Mouse (Mus musculus) neural tube, embryonic 14.5 days (tissue): ENCODE data around the gene Antxr1. TPM values are rescaled to one million over a fixed set of nuclear protein-coding genes. Genes with fewer than 3 reads are reported as not detected.

Experiments used
- ATAC-seq: fragments of 200-750 bp; cut with Nextera tagmentation; 2 replicates; pipeline ENCODE4 v1.8.0; 2017; ENCODE audit warnings: low read depth, mild to moderate bottlenecking, moderate TSS enrichment, moderate library complexity
- H3K27ac ChIP-seq: fragments of 300-500 bp; sonication (generic); 2 replicates; pipeline ENCODE4 v1.5.1; 2014; ENCODE audit warnings: low read depth, mild to moderate bottlenecking, control low read depth, low read length, moderate library complexity, mixed read lengths
- H3K27me3 ChIP-seq: fragments of 300-500 bp; sonication (generic); 2 replicates; pipeline ENCODE4 v1.6.1; 2014; ENCODE audit warnings: low read length; ENCODE audit not compliant: control insufficient read depth, insufficient read depth
- H3K36me3 ChIP-seq: fragments of 300-500 bp; sonication (generic); 2 replicates; pipeline ENCODE4 v1.6.1; 2014; ENCODE audit warnings: low read length, mixed read lengths; ENCODE audit not compliant: control insufficient read depth, insufficient read depth
- H3K4me1 ChIP-seq: fragments of 300-500 bp; sonication (generic); 2 replicates; pipeline ENCODE4 v1.6.1; 2014; ENCODE audit warnings: low read length; ENCODE audit not compliant: control insufficient read depth, insufficient read depth
- H3K4me2 ChIP-seq: fragments of 300-500 bp; sonication (generic); 2 replicates; pipeline ENCODE4 v1.6.1; 2014; ENCODE audit warnings: mild to moderate bottlenecking, low read depth, low read length, control low read depth
- H3K4me3 ChIP-seq: fragments of 300-500 bp; sonication (generic); 2 replicates; pipeline ENCODE4 v1.5.1; 2014; ENCODE audit warnings: low read depth, low read length, control low read depth, mixed read lengths
- H3K9ac ChIP-seq: fragments of 300-500 bp; sonication (generic); replicated peaks from 2 replicates; pipeline ENCODE4 v1.6.1; 2014; ENCODE audit warnings: low read depth, mild to moderate bottlenecking, control low read depth, low read length, mixed read lengths
- H3K9me3 ChIP-seq: fragments of 300-500 bp; sonication (generic); 2 replicates; pipeline ENCODE4 v1.6.1; 2016; ENCODE audit warnings: low read length; ENCODE audit not compliant: control insufficient read depth
- WGBS: fragments of 180-500 bp; shearing (Covaris S2); extraction: QIAGEN DNeasy Blood & Tissue Kit; methylation state at CpG from one replicate; pipeline ENCODE4 v1.1.7; 2014; 5-methylcytosine and 5-hydroxymethylcytosine counted together
- polyA plus RNA-seq: library from polyadenylated mRNA; unstranded; fragments of >200 nt; fragmentation: Nextera tagmentation; extraction: Ambion mirVana; gene quantifications from 2 replicates; pipeline ENCODE4 v1.2.1, GENCODE M21; 2014

The Antxr1 gene
- 6.3 and 6.5 TPM in 2 replicates for polyA plus RNA-seq

GRCm38 (mm10) chr6:87335091-87335934, at the start of gene Antxr1:
Gene Antxr1 (minus strand): TSS chr6:87335821.
- Histone ChIP-seq H3K27ac (peak within 1 kb of the TSS; percentile 60; the same call in 1 of the 2 replicates), H3K9ac (peak within 1 kb of the TSS; percentile 68), H3K4me1 (peaks cover 4% of the 10 kb centered on the region; the same call in 1 of the 2 replicates), H3K9me3 (no peaks in the 10 kb centered on the region), H3K36me3 (no peaks in the 10 kb centered on the region), H3K4me2 (peak within 1 kb of the TSS; percentile 83), H3K4me3 (peak within 1 kb of the TSS; percentile 58), H3K27me3 (no peaks in the 10 kb centered on the region)
- WGBS = under 1% methylated on average over 49 of the region's 54 CpGs
- peak; percentile 86 for ATAC-seq

- Histone ChIP-seq H3K36me3 (no peaks in the 10 kb centered on the region), H3K4me2 (no peak overlapping the region), H3K27me3 (no peaks in the 10 kb centered on the region), H3K4me3 (no peak overlapping the region), H3K9me3 (no peaks in the 10 kb centered on the region), H3K27ac (no peak overlapping the region), H3K4me1 (no peaks in the 10 kb centered on the region), H3K9ac (no peak overlapping the region)
- 65% methylated on average over 5 of the region's 6 CpGs for WGBS
- no peak for ATAC-seq
Measured at GRCm38 (mm10) chr6:87384761-87385160, 49.1 kb upstream of the Antxr1 start.

GRCm38 (mm10) chr6:87383926-87384691, 48.5 kb upstream of the Antxr1 start:
- no peak for ATAC-seq

GRCm38 (mm10) chr6:87373057-87373456, 37.4 kb upstream of the Antxr1 start, which contains the start of gene Gkn2:
Gene Gkn2 (plus strand): TSS chr6:87373357.
- ATAC-seq = no peak
- no peak within 1 kb of the TSS for H3K4me2 ChIP-seq
- WGBS = 92% methylated on average over 9 of the region's 9 CpGs
- H3K36me3 ChIP-seq = no peaks in the 10 kb centered on the region
- no peaks in the 10 kb centered on the region for H3K9me3 ChIP-seq
- no peak within 1 kb of the TSS for H3K4me3 ChIP-seq
- no peak within 1 kb of the TSS for H3K27ac ChIP-seq
- H3K9ac ChIP-seq = no peak within 1 kb of the TSS
- H3K27me3 ChIP-seq = no peaks in the 10 kb centered on the region
- no peaks in the 10 kb centered on the region for H3K4me1 ChIP-seq

More at GRCm38 (mm10) chr6:87383926-87384691, 48.5 kb upstream of the Antxr1 start:
- no peak overlapping the region for H3K9ac ChIP-seq
- H3K4me3 ChIP-seq = peak overlapping the region; percentile 15; the same call in 1 of the 2 replicates
- H3K36me3 ChIP-seq = no peaks in the 10 kb centered on the region
- H3K4me1 ChIP-seq = no peaks in the 10 kb centered on the region
- H3K27me3 ChIP-seq = no peaks in the 10 kb centered on the region
- H3K4me2 ChIP-seq = peak overlapping the region; percentile 53
- WGBS = 14% methylated on average over 24 of the region's 24 CpGs
- no peak overlapping the region for H3K27ac ChIP-seq
- H3K9me3 ChIP-seq = no peaks in the 10 kb centered on the region

- H3K27ac ChIP-seq = no peak overlapping the region
- H3K36me3 ChIP-seq = no peaks in the 10 kb centered on the region
- no peaks in the 10 kb centered on the region for H3K4me1 ChIP-seq
- H3K9ac ChIP-seq = no peak overlapping the region
- 92% methylated on average over 5 of the region's 5 CpGs for WGBS
- no peaks in the 10 kb centered on the region for H3K27me3 ChIP-seq
- H3K4me2 ChIP-seq = no peak overlapping the region
- no peaks in the 10 kb centered on the region for H3K9me3 ChIP-seq
- no peak for ATAC-seq
- no peak overlapping the region for H3K4me3 ChIP-seq
Measured at GRCm38 (mm10) chr6:87369223-87369622, 33.6 kb upstream of the Antxr1 start.

- Histone ChIP-seq H3K36me3 (no peaks in the 10 kb centered on the region), H3K9ac (no peak overlapping the region), H3K4me2 (no peak overlapping the region), H3K27me3 (no peaks in the 10 kb centered on the region), H3K4me3 (no peak overlapping the region), H3K9me3 (no peaks in the 10 kb centered on the region), H3K4me1 (no peaks in the 10 kb centered on the region), H3K27ac (no peak overlapping the region)
- no peak for ATAC-seq
- 57% methylated on average over 5 of the region's 5 CpGs for WGBS
Measured at GRCm38 (mm10) chr6:87354441-87354840, 18.8 kb upstream of the Antxr1 start.

GRCm38 (mm10) chr6:87350829-87351228, 15.2 kb upstream of the Antxr1 start, which contains the start of gene Gkn1:
Gene Gkn1 (minus strand): TSS chr6:87350942.
- 92% methylated on average over 8 of the region's 8 CpGs for WGBS
- H3K36me3 ChIP-seq = no peaks in the 10 kb centered on the region
- no peak for ATAC-seq
- no peak within 1 kb of the TSS for H3K9ac ChIP-seq
- H3K4me3 ChIP-seq = no peak within 1 kb of the TSS
- no peaks in the 10 kb centered on the region for H3K9me3 ChIP-seq
- no peaks in the 10 kb centered on the region for H3K27me3 ChIP-seq
- no peak within 1 kb of the TSS for H3K4me2 ChIP-seq
- no peaks in the 10 kb centered on the region for H3K4me1 ChIP-seq
- no peak within 1 kb of the TSS for H3K27ac ChIP-seq

- Histone ChIP-seq H3K27me3 (no peaks in the 10 kb centered on the region), H3K9ac (no peak overlapping the region), H3K4me1 (peaks cover 4% of the 10 kb centered on the region; the same call in 1 of the 2 replicates), H3K27ac (no peak overlapping the region), H3K36me3 (no peaks in the 10 kb centered on the region), H3K4me3 (no peak overlapping the region), H3K9me3 (no peaks in the 10 kb centered on the region), H3K4me2 (no peak overlapping the region)
- no peak for ATAC-seq
- WGBS = 34% methylated on average over 6 of the region's 6 CpGs
Measured at GRCm38 (mm10) chr6:87335935-87336295, 294 bp upstream of the Antxr1 start.
